Mouse (Mus musculus) intestine, embryonic 16.5 days (tissue): ENCODE measurements at regions not wholly inside any gene's neighbourhood (a gene's known extent, or its start where the extent isn't known, plus 50 kb on each side); places are given as distances from the start of the nearest gene placed in this dataset.

ENCODE experiments used
- ATAC-seq: fragments of 200-750 bp; cut with Nextera tagmentation; 2 replicates; pipeline ENCODE4 v1.8.0; 2017; ENCODE audit warnings: moderate TSS enrichment, moderate library complexity
- H3K27ac ChIP-seq: fragments of 300-500 bp; sonication (generic); 2 replicates; pipeline ENCODE4 v1.5.1; 2014; ENCODE audit warnings: mild to moderate bottlenecking, low read length
- H3K27me3 ChIP-seq: fragments of 300-500 bp; sonication (generic); replicated peaks from 2 replicates; pipeline ENCODE4 v1.6.1; 2014; ENCODE audit warnings: low read length, control low read depth, mixed read lengths; ENCODE audit not compliant: control insufficient read depth, insufficient read depth
- H3K36me3 ChIP-seq: fragments of 300-500 bp; sonication (generic); 2 replicates; pipeline ENCODE4 v1.6.1; 2014; ENCODE audit warnings: low read length, control low read depth; ENCODE audit not compliant: control insufficient read depth, insufficient read depth
- H3K4me1 ChIP-seq: fragments of 300-500 bp; sonication (generic); 2 replicates; pipeline ENCODE4 v1.6.1; 2014; ENCODE audit warnings: low read length, control low read depth, mixed read lengths; ENCODE audit not compliant: control insufficient read depth, insufficient read depth
- H3K4me2 ChIP-seq: fragments of 300-500 bp; sonication (generic); 2 replicates; pipeline ENCODE4 v1.6.1; 2014; ENCODE audit warnings: low read depth, low read length, control low read depth
- H3K4me3 ChIP-seq: fragments of 300-500 bp; sonication (generic); 2 replicates; pipeline ENCODE4 v1.5.1; 2014; ENCODE audit warnings: mild to moderate bottlenecking, low read length
- H3K9ac ChIP-seq: fragments of 300-500 bp; sonication (generic); 2 replicates; pipeline ENCODE4 v1.6.1; 2014; ENCODE audit warnings: low read depth, low read length
- H3K9me3 ChIP-seq: fragments of 300-500 bp; sonication (generic); 2 replicates; pipeline ENCODE4 v1.6.1; 2016; ENCODE audit warnings: low read length, control low read depth; ENCODE audit not compliant: control insufficient read depth
- WGBS: fragments of 180-500 bp; shearing (Covaris S2); extraction: QIAGEN DNeasy Blood & Tissue Kit; methylation state at CpG from one replicate; pipeline ENCODE4 v1.1.7; 2014; 5-methylcytosine and 5-hydroxymethylcytosine counted together

- Histone ChIP-seq H3K36me3 (no peaks in the 10 kb centered on the region), H3K9ac (no peak overlapping the region), H3K27ac (no peak overlapping the region), H3K4me2 (no peak overlapping the region), H3K4me1 (no peaks in the 10 kb centered on the region), H3K4me3 (no peak overlapping the region), H3K9me3 (no peaks in the 10 kb centered on the region), H3K27me3 (no peaks in the 10 kb centered on the region)
- WGBS, result 52% methylated on average over 1 of the region's 1 CpGs
- no peak for ATAC-seq
Measured at GRCm38 (mm10) chr13:110871776-110872135, 383.1 kb upstream of the Actbl2 start.

- H3K27ac ChIP-seq, result no peak overlapping the region
- no peak overlapping the region for H3K4me2 ChIP-seq
- H3K36me3 ChIP-seq, result no peaks in the 10 kb centered on the region
- no peaks in the 10 kb centered on the region for H3K4me1 ChIP-seq
- H3K9ac ChIP-seq, result no peak overlapping the region
- ATAC-seq, result no peak
- H3K4me3 ChIP-seq, result no peak overlapping the region
- 85% methylated on average over 3 of the region's 3 CpGs for WGBS
- H3K9me3 ChIP-seq, result no peaks in the 10 kb centered on the region
- H3K27me3 ChIP-seq, result no peaks in the 10 kb centered on the region
Measured at GRCm38 (mm10) chr13:110881573-110881972, 373.2 kb upstream of the Actbl2 start.

- no peak overlapping the region for H3K4me3 ChIP-seq
- no peaks in the 10 kb centered on the region for H3K4me1 ChIP-seq
- no peaks in the 10 kb centered on the region for H3K9me3 ChIP-seq
- ATAC-seq, result no peak
- H3K36me3 ChIP-seq, result no peaks in the 10 kb centered on the region
- H3K4me2 ChIP-seq, result no peak overlapping the region
- H3K27me3 ChIP-seq, result no peaks in the 10 kb centered on the region
- H3K27ac ChIP-seq, result no peak overlapping the region
- 74% methylated on average over 3 of the region's 3 CpGs for WGBS
- H3K9ac ChIP-seq, result no peak overlapping the region
Measured at GRCm38 (mm10) chr13:110882173-110882572, 372.6 kb upstream of the Actbl2 start.

GRCm38 (mm10) chr13:110882661-110883172, 372.1 kb upstream of the Actbl2 start:
- no peak overlapping the region for H3K4me2 ChIP-seq
- 59% methylated on average over 10 of the region's 10 CpGs for WGBS
- ATAC-seq, result no peak
- H3K9ac ChIP-seq, result no peak overlapping the region
- H3K4me3 ChIP-seq, result no peak overlapping the region
- H3K36me3 ChIP-seq, result no peaks in the 10 kb centered on the region
- no peaks in the 10 kb centered on the region for H3K9me3 ChIP-seq
- no peaks in the 10 kb centered on the region for H3K4me1 ChIP-seq
- H3K27ac ChIP-seq, result no peak overlapping the region
- no peaks in the 10 kb centered on the region for H3K27me3 ChIP-seq

GRCm38 (mm10) chr13:110893909-110894308, 360.9 kb upstream of the Actbl2 start:
- H3K9ac ChIP-seq, result no peak overlapping the region
- no peak overlapping the region for H3K4me3 ChIP-seq
- H3K27me3 ChIP-seq, result no peaks in the 10 kb centered on the region
- no peak overlapping the region for H3K4me2 ChIP-seq
- no peaks in the 10 kb centered on the region for H3K36me3 ChIP-seq
- H3K4me1 ChIP-seq, result no peaks in the 10 kb centered on the region; the same call in 1 of the 2 replicates
- H3K27ac ChIP-seq, result no peak overlapping the region
- 72% methylated on average over 6 of the region's 6 CpGs for WGBS
- ATAC-seq, result no peak
- no peaks in the 10 kb centered on the region for H3K9me3 ChIP-seq

- no peak overlapping the region for H3K27ac ChIP-seq
- H3K27me3 ChIP-seq, result no peaks in the 10 kb centered on the region
- ATAC-seq, result no peak
- 77% methylated on average over 6 of the region's 6 CpGs for WGBS
- H3K9ac ChIP-seq, result no peak overlapping the region
- H3K4me1 ChIP-seq, result no peaks in the 10 kb centered on the region; the same call in 1 of the 2 replicates
- no peaks in the 10 kb centered on the region for H3K9me3 ChIP-seq
- H3K4me3 ChIP-seq, result no peak overlapping the region
- H3K36me3 ChIP-seq, result no peaks in the 10 kb centered on the region
- H3K4me2 ChIP-seq, result no peak overlapping the region
Measured at GRCm38 (mm10) chr13:110895349-110895748, 359.5 kb upstream of the Actbl2 start.

- ATAC-seq, result no peak
- WGBS, result 74% methylated on average over 8 of the region's 8 CpGs
- no peak overlapping the region for H3K27ac ChIP-seq
- H3K9ac ChIP-seq, result no peak overlapping the region
- H3K9me3 ChIP-seq, result no peaks in the 10 kb centered on the region
- no peaks in the 10 kb centered on the region; the same call in 1 of the 2 replicates for H3K4me1 ChIP-seq
- H3K4me3 ChIP-seq, result no peak overlapping the region
- H3K4me2 ChIP-seq, result no peak overlapping the region
- H3K27me3 ChIP-seq, result no peaks in the 10 kb centered on the region
- H3K36me3 ChIP-seq, result no peaks in the 10 kb centered on the region
Measured at GRCm38 (mm10) chr13:110895900-110896299, 358.9 kb upstream of the Actbl2 start.

GRCm38 (mm10) chr13:110897621-110898020, 357.2 kb upstream of the Actbl2 start:
- Histone ChIP-seq H3K27ac (no peak overlapping the region), H3K27me3 (no peaks in the 10 kb centered on the region), H3K36me3 (no peaks in the 10 kb centered on the region), H3K9ac (no peak overlapping the region), H3K4me1 (peaks cover 4% of the 10 kb centered on the region), H3K9me3 (no peaks in the 10 kb centered on the region), H3K4me3 (no peak overlapping the region), H3K4me2 (no peak overlapping the region)
- no peak for ATAC-seq
- 49% methylated on average over 4 of the region's 4 CpGs for WGBS

- Histone ChIP-seq H3K27me3 (no peaks in the 10 kb centered on the region), H3K4me3 (no peak overlapping the region), H3K9me3 (no peaks in the 10 kb centered on the region), H3K9ac (no peak overlapping the region), H3K36me3 (no peaks in the 10 kb centered on the region), H3K27ac (peak overlapping the region; percentile 73), H3K4me2 (no peak overlapping the region), H3K4me1 (peaks cover 14% of the 10 kb centered on the region)
- ATAC-seq, result peak; percentile 92
- 26% methylated on average over 7 of the region's 7 CpGs for WGBS
Measured at GRCm38 (mm10) chr13:110902994-110903644, 351.7 kb upstream of the Actbl2 start.
